Mouse (Mus musculus) ES-E14 (cell line): ENCODE data around the gene Arl2. TPM values are rescaled to one million over a fixed set of nuclear protein-coding genes. Genes with fewer than 3 reads are reported as not detected.
"Not testable (repeated sequence)": the region's sequence is repeated elsewhere in the genome, so short reads cannot be mapped to it uniquely, and the experiment has no call there.

Experiments
- DNase-seq: peaks from one replicate; pipeline ENCODE4 v3.0.0-alpha.2; 2013; ENCODE audit warnings: low read depth, low spot score
- H3K27ac ChIP-seq: 2 replicates; pipeline ENCODE4 v1.5.1; 2012; ENCODE audit warnings: low read depth, mild to moderate bottlenecking, low read length, moderate library complexity, mixed read lengths; ENCODE audit not compliant: poor library complexity, insufficient read depth, severe bottlenecking
- H3K36me3 ChIP-seq: 2 replicates; pipeline ENCODE4 v1.6.1; 2012; ENCODE audit warnings: mild to moderate bottlenecking, low read length, moderate library complexity, mixed read lengths; ENCODE audit not compliant: control insufficient read depth, poor library complexity, insufficient read depth, severe bottlenecking
- H3K4me1 ChIP-seq, 2 experiments: fragments of 150-350 bp in 1 of 2; sonication (generic) in 1 of 2; 2 replicates each; pipeline ENCODE4 v1.6.1; 2012; ENCODE audit warnings: low read length in 2 of 2, mild to moderate bottlenecking in 1 of 2, mixed read lengths in 1 of 2; ENCODE audit not compliant: control insufficient read depth in 2 of 2, insufficient read depth in 2 of 2, poor library complexity in 1 of 2
- H3K4me3 ChIP-seq, 2 experiments: fragments of 150-350 bp in 1 of 2; sonication (generic) in 1 of 2; 2 replicates each; pipeline ENCODE4 v1.5.1; 2012; ENCODE audit warnings: low read length in 2 of 2, low read depth in 1 of 2, mild to moderate bottlenecking in 1 of 2, mixed read lengths in 1 of 2; ENCODE audit not compliant: insufficient read depth in 1 of 2, poor library complexity in 1 of 2, severe bottlenecking in 1 of 2
- H3K9ac ChIP-seq: 2 replicates; pipeline ENCODE4 v1.6.1; 2012; ENCODE audit warnings: low read depth, mild to moderate bottlenecking, low read length, mixed read lengths; ENCODE audit not compliant: poor library complexity, insufficient read depth, severe bottlenecking
- H3K9me3 ChIP-seq: fragments of 150-350 bp; sonication (generic); 2 replicates; pipeline ENCODE4 v1.6.1; 2012; ENCODE audit warnings: low read depth, mild to moderate bottlenecking, low read length; ENCODE audit not compliant: control insufficient read depth, insufficient read depth
- CHD2 ChIP-seq: IDR thresholded peaks from 2 replicates; pipeline ENCODE4 v1.6.1; 2014; ENCODE audit warnings: mild to moderate bottlenecking, low read depth, low read length, inconsistent platforms
- HCFC1 ChIP-seq: IDR thresholded peaks from 2 replicates; pipeline ENCODE4 v1.6.1; 2012; ENCODE audit warnings: low read length, inconsistent platforms, borderline replicate concordance; ENCODE audit not compliant: insufficient read depth
- MAFK ChIP-seq: IDR thresholded peaks from 2 replicates; pipeline ENCODE4 v1.6.1; 2014; ENCODE audit warnings: mild to moderate bottlenecking, low read depth, low read length, inconsistent platforms; ENCODE audit not compliant: insufficient read depth
- ZC3H11A ChIP-seq: IDR thresholded peaks from 2 replicates; pipeline ENCODE4 v1.6.1; 2012; ENCODE audit warnings: low read depth, mild to moderate bottlenecking, inconsistent platforms, low read length, borderline replicate concordance
- ZNF384 ChIP-seq: IDR thresholded peaks from 2 replicates; pipeline ENCODE4 v1.6.1; 2012; ENCODE audit warnings: low read depth, low read length, inconsistent platforms
- in situ Hi-C, 2 experiments: fragments of 600-800 bp; cut with MboI; formaldehyde crosslinking; loops; one replicate each; pipeline ENCODE4 v1.15.1; 2025; ENCODE audit warnings: low sequenced_read_pairs in 2 of 2, inconsistent platforms in 1 of 2; ENCODE audit not compliant: unreplicated experiment in 2 of 2
- total RNA-seq: library from RNA; depleted of rRNA; stranded (reverse); fragments of 300-350 nt; gene quantifications from 2 replicates; pipeline ENCODE4 v1.2.3, GENCODE M21; 2012

Gene Arl2
- total RNA-seq, 1 experiment: 43.8 TPM

- Histone ChIP-seq H3K4me1 (peaks cover 0 to 4% of the 10 kb centered on the region in 2 experiments; a peak in 1 of 4 replicates), H3K36me3 (peaks cover 13% of the 10 kb centered on the region; the same call in 1 of the 2 replicates), H3K9ac (peak overlapping the region; percentile 93), H3K4me3 (peak overlapping the region; percentile 81 to 83), H3K27ac (peak overlapping the region; percentile 95; the same call in 1 of the 2 replicates), H3K9me3 (no peaks in the 10 kb centered on the region)
- in situ Hi-C loops: no loop called here
- DNase-seq: no peak
- TF ChIP-seq MAFK: no peak
- no peak for TF ChIP-seq HCFC1
- TF ChIP-seq ZNF384: no peak
- TF ChIP-seq ZC3H11A: no peak
- TF ChIP-seq CHD2: no peak
Observed at GRCm38 (mm10) chr19:6140374-6140677, 1.0 kb downstream of the Arl2 start.

DNA sequence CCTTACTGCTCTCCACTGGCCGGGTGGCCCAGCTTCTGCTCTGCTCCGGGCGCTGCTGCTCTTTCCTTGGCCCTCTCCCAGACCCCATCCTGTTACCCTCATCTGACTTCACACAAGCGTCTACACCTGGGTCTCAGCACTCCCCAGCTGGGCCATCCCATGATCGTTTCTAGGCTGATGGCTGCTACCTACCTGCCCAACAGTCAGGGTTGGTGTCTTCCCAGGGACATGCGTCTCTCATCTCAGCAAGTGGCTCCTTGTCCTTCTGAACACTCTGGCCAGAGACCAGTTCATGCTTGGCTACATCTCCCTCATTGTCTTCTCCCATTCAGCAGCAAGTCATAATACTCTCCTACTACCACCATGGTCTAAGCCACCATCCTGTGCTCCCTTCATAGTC, 1.6 kb downstream of the Arl2 start:
- peak overlapping the region; percentile 30; the same call in 1 of the 2 replicates for H3K9ac ChIP-seq
- peak overlapping the region in 1 of 2 experiments; percentile 83; a peak in 1 of 4 replicates for H3K4me3 ChIP-seq
- peaks cover 0 to 4% of the 10 kb centered on the region in 2 experiments; a peak in 1 of 4 replicates for H3K4me1 ChIP-seq
- TF ChIP-seq CHD2 (no peak), ZNF384 (no peak), HCFC1 (no peak), ZC3H11A (no peak), MAFK (no peak)
- peaks cover 13% of the 10 kb centered on the region; the same call in 1 of the 2 replicates for H3K36me3 ChIP-seq
- in situ Hi-C loops: no loop called here
- no peaks in the 10 kb centered on the region for H3K9me3 ChIP-seq
- DNase-seq: no peak
- no peak overlapping the region for H3K27ac ChIP-seq

GRCm38 (mm10) chr19:6136397-6136796, 5.0 kb downstream of the Arl2 start:
- H3K27ac ChIP-seq: no peak overlapping the region
- no peak overlapping the region for H3K4me3 ChIP-seq
- no peaks in the 10 kb centered on the region for H3K9me3 ChIP-seq
- in situ Hi-C loops: no loop called here
- DNase-seq: no peak
- no peak overlapping the region for H3K9ac ChIP-seq
- H3K4me1 ChIP-seq: peaks cover 0 to 4% of the 10 kb centered on the region in 2 experiments; a peak in 1 of 4 replicates
- no peak for TF ChIP-seq HCFC1
- no peak for TF ChIP-seq MAFK
- TF ChIP-seq ZNF384: no peak
- TF ChIP-seq CHD2: no peak
- TF ChIP-seq ZC3H11A: no peak
- peaks cover 13% of the 10 kb centered on the region; the same call in 1 of the 2 replicates for H3K36me3 ChIP-seq

GRCm38 (mm10) chr19:6133197-6133596, 8.2 kb downstream of the Arl2 start:
- H3K4me1 ChIP-seq, in situ Hi-C loops, H3K4me3 ChIP-seq, H3K9ac ChIP-seq, DNase-seq, H3K27ac ChIP-seq, H3K9me3 ChIP-seq: not testable (repeated sequence)
- peaks cover 11% of the 10 kb centered on the region; the same call in 1 of the 2 replicates for H3K36me3 ChIP-seq

GRCm38 (mm10) chr19:6132171-6132827, 9.0 kb downstream of the Arl2 start:
- TF ChIP-seq ZC3H11A (no peak), ZNF384 (no peak), MAFK (no peak), HCFC1 (no peak), CHD2 (no peak)
- no peak overlapping the region for H3K9ac ChIP-seq
- H3K4me1 ChIP-seq: no peaks in the 10 kb centered on the region
- no peak for DNase-seq
- H3K36me3 ChIP-seq: peaks cover 9% of the 10 kb centered on the region; the same call in 1 of the 2 replicates
- H3K9me3 ChIP-seq: no peaks in the 10 kb centered on the region
- no peak overlapping the region for H3K4me3 ChIP-seq
- in situ Hi-C loops: no loop called here
- H3K27ac ChIP-seq: no peak overlapping the region

- H3K27ac ChIP-seq, H3K36me3 ChIP-seq, H3K4me1 ChIP-seq, H3K9ac ChIP-seq, in situ Hi-C loops, H3K4me3 ChIP-seq, DNase-seq, H3K9me3 ChIP-seq: not testable (repeated sequence)
Observed at GRCm38 (mm10) chr19:6130414-6131128, 10.8 kb downstream of the Arl2 start.
